Mouse (Mus musculus) MEL (cell line): ENCODE measurements around the gene Tab1. TPM values are rescaled to one million over a fixed set of nuclear protein-coding genes. Genes with fewer than 3 reads are reported as not detected.

Experiments used
- DNase-seq: peaks from one replicate; pipeline ENCODE4 v3.0.0; 2011; ENCODE audit warnings: low read depth, low spot score
- H3K27ac ChIP-seq: 2 replicates; pipeline ENCODE4 v1.5.1; 2012; ENCODE audit warnings: low read depth, mild to moderate bottlenecking, control low read depth, low read length, moderate library complexity; ENCODE audit not compliant: control insufficient read depth
- H3K27me3 ChIP-seq, 2 experiments: fragments of 150-350 bp in 1 of 2; sonication (generic) in 1 of 2; 2 replicates each; pipeline ENCODE4 v1.6.1; 2012; ENCODE audit warnings: low read length in 2 of 2, mild to moderate bottlenecking in 2 of 2, improper control_type of control experiment in 1 of 2, moderate library complexity in 1 of 2; ENCODE audit not compliant: insufficient read depth in 2 of 2, control insufficient read depth in 1 of 2
- H3K36me3 ChIP-seq, 2 experiments: 2 replicates each; pipeline ENCODE4 v1.6.1; 2012 to 2014; ENCODE audit warnings: low read length in 2 of 2, improper control_type of control experiment in 1 of 2, inconsistent platforms in 1 of 2, mild to moderate bottlenecking in 1 of 2; ENCODE audit not compliant: insufficient read depth in 2 of 2, control insufficient read depth in 1 of 2
- H3K4me1 ChIP-seq, 2 experiments: fragments of 150-350 bp in 1 of 2; sonication (generic) in 1 of 2; 2 replicates each; pipeline ENCODE4 v1.6.1; 2012; ENCODE audit warnings: low read length in 2 of 2, improper control_type of control experiment in 1 of 2, mild to moderate bottlenecking in 1 of 2; ENCODE audit not compliant: insufficient read depth in 2 of 2, control insufficient read depth in 1 of 2
- H3K4me3 ChIP-seq, 2 experiments: fragments of 150-350 bp in 1 of 2; sonication (generic) in 1 of 2; 2 replicates each; pipeline ENCODE4 v1.5.1; 2012; ENCODE audit warnings: low read depth in 2 of 2, low read length in 2 of 2, mild to moderate bottlenecking in 2 of 2, moderate library complexity in 2 of 2, control low read depth in 1 of 2, improper control_type of control experiment in 1 of 2; ENCODE audit not compliant: control insufficient read depth in 1 of 2, insufficient read depth in 1 of 2
- H3K79me2 ChIP-seq: 2 replicates; pipeline ENCODE4 v1.6.1; 2012; ENCODE audit warnings: mild to moderate bottlenecking, low read length, moderate library complexity; ENCODE audit not compliant: control insufficient read depth, poor library complexity, insufficient read depth
- H3K9ac ChIP-seq: 2 replicates; pipeline ENCODE4 v1.6.1; 2012; ENCODE audit warnings: low read depth, mild to moderate bottlenecking, control low read depth, low read length, moderate library complexity; ENCODE audit not compliant: control insufficient read depth, poor library complexity, severe bottlenecking
- H3K9me3 ChIP-seq: fragments of 150-350 bp; sonication (generic); replicated peaks from 2 replicates; pipeline ENCODE4 v1.6.1; 2012; ENCODE audit warnings: mild to moderate bottlenecking, low read length, improper control_type of control experiment, moderate library complexity; ENCODE audit not compliant: insufficient read depth
- CHD1 ChIP-seq: IDR thresholded peaks from 2 replicates; pipeline ENCODE4 v1.6.1; 2012; ENCODE audit warnings: low read depth, mild to moderate bottlenecking, inconsistent platforms, low read length, improper control_type of control experiment
- CHD2 ChIP-seq: IDR thresholded peaks from 2 replicates; pipeline ENCODE4 v1.6.1; 2011; ENCODE audit warnings: low read length, improper control_type of control experiment
- CTCF ChIP-seq, 3 experiments: IDR thresholded peaks in 2 of 3; conservative IDR thresholded peaks in 1 of 3; 2 replicates each; pipeline ENCODE4 v1.5.1; 2011 to 2012; ENCODE audit warnings: low read length in 3 of 3, low read depth in 2 of 3, mild to moderate bottlenecking in 2 of 3, improper control_type of control experiment in 1 of 3, inconsistent platforms in 1 of 3, mixed read lengths in 1 of 3, moderate library complexity in 1 of 3; ENCODE audit not compliant: control insufficient read depth in 1 of 3, insufficient read depth in 1 of 3, poor library complexity in 1 of 3, severe bottlenecking in 1 of 3
- ETS1 ChIP-seq: IDR thresholded peaks from 2 replicates; pipeline ENCODE4 v1.6.1; 2012; ENCODE audit warnings: low read depth, mild to moderate bottlenecking, inconsistent platforms, low read length, improper control_type of control experiment, moderate library complexity
- GABPA ChIP-seq: IDR thresholded peaks from 2 replicates; pipeline ENCODE4 v1.6.1; 2012; ENCODE audit warnings: low read depth, mild to moderate bottlenecking, inconsistent platforms, low read length, improper control_type of control experiment, moderate library complexity
- KAT2A ChIP-seq: conservative IDR thresholded peaks from 2 replicates; pipeline ENCODE4 v1.6.1; 2012; ENCODE audit warnings: low read depth, low read length, improper control_type of control experiment, inconsistent platforms
- MAFK ChIP-seq: IDR thresholded peaks from 2 replicates; pipeline ENCODE4 v1.6.1; 2011; ENCODE audit warnings: low read depth, mild to moderate bottlenecking, low read length, improper control_type of control experiment, borderline replicate concordance
- MAZ ChIP-seq: IDR thresholded peaks from 2 replicates; pipeline ENCODE4 v1.6.1; 2012; ENCODE audit warnings: low read depth, mild to moderate bottlenecking, inconsistent platforms, low read length, improper control_type of control experiment
- MXI1 ChIP-seq: IDR thresholded peaks from 2 replicates; pipeline ENCODE4 v1.6.1; 2011; ENCODE audit warnings: mild to moderate bottlenecking, low read depth, low read length, improper control_type of control experiment
- POLR2A ChIP-seq, 2 experiments: IDR thresholded peaks; 2 replicates each; pipeline ENCODE4 v1.6.1; 2011 to 2012; ENCODE audit warnings: low read length in 2 of 2, mild to moderate bottlenecking in 2 of 2, control low read depth in 1 of 2, improper control_type of control experiment in 1 of 2, low read depth in 1 of 2, moderate library complexity in 1 of 2; ENCODE audit not compliant: control insufficient read depth in 1 of 2, insufficient read depth in 1 of 2, poor library complexity in 1 of 2
- RCOR1 ChIP-seq: IDR thresholded peaks from 2 replicates; pipeline ENCODE4 v1.6.1; 2012; ENCODE audit warnings: low read depth, mild to moderate bottlenecking, inconsistent platforms, low read length, improper control_type of control experiment
- SIN3A ChIP-seq: IDR thresholded peaks from 2 replicates; pipeline ENCODE4 v1.6.1; 2012; ENCODE audit warnings: low read length, improper control_type of control experiment, inconsistent platforms
- TAL1 ChIP-seq: IDR thresholded peaks from 2 replicates; pipeline ENCODE4 v1.6.1; 2012; ENCODE audit warnings: mild to moderate bottlenecking, inconsistent platforms, low read length, moderate library complexity, mixed read lengths
- TCF12 ChIP-seq: IDR thresholded peaks from 2 replicates; pipeline ENCODE4 v1.6.1; 2014; ENCODE audit warnings: low read depth, mild to moderate bottlenecking, inconsistent platforms, low read length, improper control_type of control experiment, moderate library complexity
- UBTF ChIP-seq: IDR thresholded peaks from 2 replicates; pipeline ENCODE4 v1.6.1; 2012; ENCODE audit warnings: low read depth, mild to moderate bottlenecking, inconsistent platforms, low read length, improper control_type of control experiment, moderate library complexity, borderline replicate concordance; ENCODE audit not compliant: insufficient read depth
- USF1 ChIP-seq: IDR thresholded peaks from 2 replicates; pipeline ENCODE4 v1.6.1; 2014; ENCODE audit warnings: low read depth, mild to moderate bottlenecking, inconsistent platforms, low read length, improper control_type of control experiment, moderate library complexity
- ZC3H11A ChIP-seq: IDR thresholded peaks from 2 replicates; pipeline ENCODE4 v1.6.1; 2012; ENCODE audit warnings: low read depth, mild to moderate bottlenecking, inconsistent platforms, low read length, improper control_type of control experiment
- ZKSCAN1 ChIP-seq: IDR thresholded peaks from 2 replicates; pipeline ENCODE4 v1.6.1; 2012; ENCODE audit warnings: low read depth, mild to moderate bottlenecking, inconsistent platforms, low read length, improper control_type of control experiment, moderate library complexity
- polyA plus RNA-seq, 2 experiments: library from polyadenylated mRNA; stranded (reverse) in 1 of 2; unstranded in 1 of 2; fragments of >175 nt in 1 of 2; fragments of >200 nt in 1 of 2; gene quantifications; 2 replicates each; pipeline versions ENCODE4 v1.2.1 to v1.2.4; 2012; ENCODE audit warnings: low replicate concordance in 2 of 2, low read depth in 1 of 2; ENCODE audit not compliant: insufficient read length in 2 of 2, insufficient read depth in 1 of 2, missing spikeins in 1 of 2
- total RNA-seq: library from RNA; depleted of rRNA; stranded (reverse); fragments of 300-350 nt; gene quantifications from 2 replicates; pipeline ENCODE4 v1.2.3, GENCODE M21; 2012

Gene Tab1
- total and polyA plus RNA-seq, 3 experiments = 23.3 to 31.1 TPM; not detected in 1

GRCm38 (mm10) chr15:80173781-80174597 is 41.1 kb downstream of the Tab1 start:
- Histone ChIP-seq H3K27me3 (no peaks in the 10 kb centered on the region), H3K9ac (no peak overlapping the region), H3K4me1 (peaks cover 0 to 10% of the 10 kb centered on the region in 2 experiments; a peak in 2 of 4 replicates), H3K27ac (no peak overlapping the region), H3K79me2 (no peaks in the 10 kb centered on the region), H3K9me3 (no peaks in the 10 kb centered on the region), H3K4me3 (no peak overlapping the region), H3K36me3 (no peaks in the 10 kb centered on the region)
- TF ChIP-seq USF1 (no peak), MAZ (no peak)
- DNase-seq = no peak

DNA sequence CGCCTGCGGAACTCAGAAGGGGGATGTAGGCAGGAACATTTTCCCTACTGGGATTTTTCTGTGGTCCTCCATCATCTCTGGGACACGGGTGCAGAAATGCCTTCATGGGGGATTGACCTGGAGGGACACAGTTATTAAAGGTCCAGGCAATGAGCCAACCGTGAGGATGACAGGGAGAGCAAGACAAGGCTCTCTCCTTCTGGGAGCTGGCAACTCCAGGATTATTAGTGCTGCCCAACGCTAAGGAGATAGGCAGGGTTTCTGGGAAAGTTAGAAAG is 41.6 kb downstream of the Tab1 start:
- no peaks in the 10 kb centered on the region for H3K36me3 ChIP-seq
- no peaks in the 10 kb centered on the region for H3K79me2 ChIP-seq
- TF ChIP-seq GABPA (no peak), MAFK (no peak), POLR2A (IDR thresholded peaks at IDR 0.05; ENCODE audit: control insufficient read depth in 1 of 2, insufficient read depth in 1 of 2, low read depth in 1 of 2, low read length in 2 of 2, poor library complexity in 1 of 2) (no peak), KAT2A (no peak), ETS1 (no peak), ZKSCAN1 (no peak), TCF12 (no peak), TAL1 (no peak), MXI1 (no peak), SIN3A (no peak), CHD2 (no peak), UBTF (no peak), CHD1 (no peak), ZC3H11A (no peak), CTCF (IDR thresholded peaks at IDR 0.05 in 2 of 3, conservative IDR thresholded peaks at IDR 0.05 in 1 of 3; ENCODE audit: control insufficient read depth in 1 of 3, insufficient read depth in 1 of 3, low read depth in 2 of 3, low read length in 3 of 3, poor library complexity in 1 of 3, severe bottlenecking in 1 of 3) (no peak), RCOR1 (no peak)
- H3K9me3 ChIP-seq = no peaks in the 10 kb centered on the region
- no peak for DNase-seq
- no peak overlapping the region for H3K27ac ChIP-seq
- H3K27me3 ChIP-seq = no peaks in the 10 kb centered on the region
- H3K9ac ChIP-seq = no peak overlapping the region
- no peak overlapping the region for H3K4me3 ChIP-seq
- peaks cover 0 to 10% of the 10 kb centered on the region in 2 experiments; a peak in 2 of 4 replicates for H3K4me1 ChIP-seq
